Mouse (Mus musculus) adrenal gland, adult 8-10 months (tissue): ENCODE measurements at regions not wholly inside any gene's neighbourhood (a gene's known extent, or its start where the extent isn't known, plus 50 kb on each side); places are given as distances from the start of the nearest gene placed in this dataset.

Experiments
- DNase-seq: peaks from one replicate; pipeline ENCODE4 v3.0.0; 2022

- DNase-seq, result peak; percentile 9
These were observed 98.9 kb downstream of the Mab21l3 start for GRCm38 (mm10) chr3:101749841-101750240.

- DNase-seq, result no peak
These were observed 99.6 kb downstream of the Mab21l3 start for GRCm38 (mm10) chr3:101749031-101749632.

GRCm38 (mm10) chr3:101748186-101748585 lies 100.6 kb downstream of the Mab21l3 start:
- DNase-seq, result no peak

- no peak for DNase-seq
These were observed 107.9 kb downstream of the Mab21l3 start for GRCm38 (mm10) chr3:101740906-101741305.

GRCm38 (mm10) chr3:101737197-101737596 lies 111.6 kb downstream of the Mab21l3 start:
- no peak for DNase-seq

GRCm38 (mm10) chr3:101729044-101729443 lies 119.7 kb downstream of the Mab21l3 start:
- no peak for DNase-seq

- no peak for DNase-seq
These were observed 118.4 kb upstream of the Atp1a1 start for GRCm38 (mm10) chr3:101722926-101723325.

GRCm38 (mm10) chr3:101722001-101722400 lies 117.5 kb upstream of the Atp1a1 start:
- DNase-seq, result no peak

- no peak for DNase-seq
These were observed 110.9 kb upstream of the Atp1a1 start for GRCm38 (mm10) chr3:101715416-101715815.

- no peak for DNase-seq
These were observed 110.3 kb upstream of the Atp1a1 start for GRCm38 (mm10) chr3:101714810-101715209.

GRCm38 (mm10) chr3:101713669-101714068 lies 109.2 kb upstream of the Atp1a1 start:
- no peak for DNase-seq

GRCm38 (mm10) chr3:101713138-101713638 lies 108.7 kb upstream of the Atp1a1 start:
- DNase-seq, result no peak

GRCm38 (mm10) chr3:101712666-101713065 lies 108.2 kb upstream of the Atp1a1 start:
- no peak for DNase-seq

GRCm38 (mm10) chr3:101711594-101712171 lies 107.2 kb upstream of the Atp1a1 start:
- DNase-seq, result no peak

- DNase-seq, result peak; percentile 58
These were observed 105.0 kb upstream of the Atp1a1 start for GRCm38 (mm10) chr3:101709379-101709970.

- no peak for DNase-seq
These were observed 104.3 kb upstream of the Atp1a1 start for GRCm38 (mm10) chr3:101708821-101709220.

GRCm38 (mm10) chr3:101704919-101705318 lies 100.4 kb upstream of the Atp1a1 start:
- DNase-seq, result peak; percentile 89

- DNase-seq, result no peak
These were observed 99.8 kb upstream of the Atp1a1 start for GRCm38 (mm10) chr3:101704326-101704725.

GRCm38 (mm10) chr3:101701763-101702173 lies 97.3 kb upstream of the Atp1a1 start:
- no peak for DNase-seq

GRCm38 (mm10) chr3:101700974-101701610 lies 96.6 kb upstream of the Atp1a1 start:
- DNase-seq, result peak; percentile 44

- DNase-seq, result no peak
These were observed 95.6 kb upstream of the Atp1a1 start for GRCm38 (mm10) chr3:101699929-101700681.

- DNase-seq, result no peak
These were observed 92.3 kb upstream of the Atp1a1 start for GRCm38 (mm10) chr3:101696832-101697231.

GRCm38 (mm10) chr3:101694311-101694710 lies 89.8 kb upstream of the Atp1a1 start:
- no peak for DNase-seq
